Mouse (Mus musculus) MEL (cell line): Measurements from ENCODE around the gene Hnrnpl. TPM values are rescaled to one million over a fixed set of nuclear protein-coding genes. Genes with fewer than 3 reads are reported as not detected.

ENCODE experiments used
- DNase-seq: peaks from one replicate; pipeline ENCODE4 v3.0.0; 2011; ENCODE audit warnings: low read depth, low spot score
- H3K27ac ChIP-seq: 2 replicates; pipeline ENCODE4 v1.5.1; 2012; ENCODE audit warnings: low read depth, mild to moderate bottlenecking, control low read depth, low read length, moderate library complexity; ENCODE audit not compliant: control insufficient read depth
- H3K27me3 ChIP-seq, 2 experiments: fragments of 150-350 bp in 1 of 2; sonication (generic) in 1 of 2; 2 replicates each; pipeline ENCODE4 v1.6.1; 2012; ENCODE audit warnings: low read length in 2 of 2, mild to moderate bottlenecking in 2 of 2, improper control_type of control experiment in 1 of 2, moderate library complexity in 1 of 2; ENCODE audit not compliant: insufficient read depth in 2 of 2, control insufficient read depth in 1 of 2
- H3K36me3 ChIP-seq, 2 experiments: 2 replicates each; pipeline ENCODE4 v1.6.1; 2012 to 2014; ENCODE audit warnings: low read length in 2 of 2, improper control_type of control experiment in 1 of 2, inconsistent platforms in 1 of 2, mild to moderate bottlenecking in 1 of 2; ENCODE audit not compliant: insufficient read depth in 2 of 2, control insufficient read depth in 1 of 2
- H3K4me1 ChIP-seq, 2 experiments: fragments of 150-350 bp in 1 of 2; sonication (generic) in 1 of 2; 2 replicates each; pipeline ENCODE4 v1.6.1; 2012; ENCODE audit warnings: low read length in 2 of 2, improper control_type of control experiment in 1 of 2, mild to moderate bottlenecking in 1 of 2; ENCODE audit not compliant: insufficient read depth in 2 of 2, control insufficient read depth in 1 of 2
- H3K4me3 ChIP-seq, 2 experiments: fragments of 150-350 bp in 1 of 2; sonication (generic) in 1 of 2; 2 replicates each; pipeline ENCODE4 v1.5.1; 2012; ENCODE audit warnings: low read depth in 2 of 2, low read length in 2 of 2, mild to moderate bottlenecking in 2 of 2, moderate library complexity in 2 of 2, control low read depth in 1 of 2, improper control_type of control experiment in 1 of 2; ENCODE audit not compliant: control insufficient read depth in 1 of 2, insufficient read depth in 1 of 2
- H3K79me2 ChIP-seq: 2 replicates; pipeline ENCODE4 v1.6.1; 2012; ENCODE audit warnings: mild to moderate bottlenecking, low read length, moderate library complexity; ENCODE audit not compliant: control insufficient read depth, poor library complexity, insufficient read depth
- H3K9ac ChIP-seq: 2 replicates; pipeline ENCODE4 v1.6.1; 2012; ENCODE audit warnings: low read depth, mild to moderate bottlenecking, control low read depth, low read length, moderate library complexity; ENCODE audit not compliant: control insufficient read depth, poor library complexity, severe bottlenecking
- H3K9me3 ChIP-seq: fragments of 150-350 bp; sonication (generic); replicated peaks from 2 replicates; pipeline ENCODE4 v1.6.1; 2012; ENCODE audit warnings: mild to moderate bottlenecking, low read length, improper control_type of control experiment, moderate library complexity; ENCODE audit not compliant: insufficient read depth
- BHLHE40 ChIP-seq: IDR thresholded peaks from 2 replicates; pipeline ENCODE4 v1.6.1; 2012; ENCODE audit warnings: low read depth, mild to moderate bottlenecking, inconsistent platforms, low read length, improper control_type of control experiment, borderline replicate concordance
- CTCF ChIP-seq, 3 experiments: IDR thresholded peaks in 2 of 3; conservative IDR thresholded peaks in 1 of 3; 2 replicates each; pipeline ENCODE4 v1.5.1; 2011 to 2012; ENCODE audit warnings: low read length in 3 of 3, low read depth in 2 of 3, mild to moderate bottlenecking in 2 of 3, improper control_type of control experiment in 1 of 3, inconsistent platforms in 1 of 3, mixed read lengths in 1 of 3, moderate library complexity in 1 of 3; ENCODE audit not compliant: control insufficient read depth in 1 of 3, insufficient read depth in 1 of 3, poor library complexity in 1 of 3, severe bottlenecking in 1 of 3
- EP300 ChIP-seq, 2 experiments: IDR thresholded peaks; 2 replicates each; pipeline ENCODE4 v1.6.1; 2011; ENCODE audit warnings: improper control_type of control experiment in 2 of 2, low read length in 2 of 2, low read depth in 1 of 2, mild to moderate bottlenecking in 1 of 2
- ETS1 ChIP-seq: IDR thresholded peaks from 2 replicates; pipeline ENCODE4 v1.6.1; 2012; ENCODE audit warnings: low read depth, mild to moderate bottlenecking, inconsistent platforms, low read length, improper control_type of control experiment, moderate library complexity
- GABPA ChIP-seq: IDR thresholded peaks from 2 replicates; pipeline ENCODE4 v1.6.1; 2012; ENCODE audit warnings: low read depth, mild to moderate bottlenecking, inconsistent platforms, low read length, improper control_type of control experiment, moderate library complexity
- GATA1 ChIP-seq: IDR thresholded peaks from 2 replicates; pipeline ENCODE4 v1.6.1; 2011; ENCODE audit warnings: low read depth, low read length, improper control_type of control experiment
- HCFC1 ChIP-seq: IDR thresholded peaks from 2 replicates; pipeline ENCODE4 v1.6.1; 2012; ENCODE audit warnings: low read depth, mild to moderate bottlenecking, inconsistent platforms, low read length, improper control_type of control experiment, moderate library complexity
- JUND ChIP-seq: IDR thresholded peaks from 2 replicates; pipeline ENCODE4 v1.6.1; 2011; ENCODE audit warnings: low read depth, mild to moderate bottlenecking, improper control_type of control experiment, low read length
- MAFK ChIP-seq: IDR thresholded peaks from 2 replicates; pipeline ENCODE4 v1.6.1; 2011; ENCODE audit warnings: low read depth, mild to moderate bottlenecking, low read length, improper control_type of control experiment, borderline replicate concordance
- MAZ ChIP-seq: IDR thresholded peaks from 2 replicates; pipeline ENCODE4 v1.6.1; 2012; ENCODE audit warnings: low read depth, mild to moderate bottlenecking, inconsistent platforms, low read length, improper control_type of control experiment
- MYB ChIP-seq: IDR thresholded peaks from 2 replicates; pipeline ENCODE4 v1.6.1; 2011; ENCODE audit warnings: mild to moderate bottlenecking, low read depth, low read length, improper control_type of control experiment
- NELFE ChIP-seq: IDR thresholded peaks from 2 replicates; pipeline ENCODE4 v1.6.1; 2011; ENCODE audit warnings: low read depth, low read length, improper control_type of control experiment
- POLR2A ChIP-seq, 2 experiments: IDR thresholded peaks; 2 replicates each; pipeline ENCODE4 v1.6.1; 2011 to 2012; ENCODE audit warnings: low read length in 2 of 2, mild to moderate bottlenecking in 2 of 2, control low read depth in 1 of 2, improper control_type of control experiment in 1 of 2, low read depth in 1 of 2, moderate library complexity in 1 of 2; ENCODE audit not compliant: control insufficient read depth in 1 of 2, insufficient read depth in 1 of 2, poor library complexity in 1 of 2
- POLR2AphosphoS2 ChIP-seq: IDR thresholded peaks from 2 replicates; pipeline ENCODE4 v1.6.1; 2011; ENCODE audit warnings: low read length, improper control_type of control experiment
- POLR2AphosphoS5 ChIP-seq: IDR thresholded peaks from 2 replicates; pipeline ENCODE4 v1.6.1; 2012; ENCODE audit warnings: low read depth, borderline replicate concordance, mild to moderate bottlenecking, inconsistent platforms, low read length, moderate library complexity, mixed read lengths
- RAD21 ChIP-seq: IDR thresholded peaks from 2 replicates; pipeline ENCODE4 v1.6.1; 2011; ENCODE audit warnings: mild to moderate bottlenecking, low read depth, low read length, improper control_type of control experiment
- RCOR1 ChIP-seq: IDR thresholded peaks from 2 replicates; pipeline ENCODE4 v1.6.1; 2012; ENCODE audit warnings: low read depth, mild to moderate bottlenecking, inconsistent platforms, low read length, improper control_type of control experiment
- SIN3A ChIP-seq: IDR thresholded peaks from 2 replicates; pipeline ENCODE4 v1.6.1; 2012; ENCODE audit warnings: low read length, improper control_type of control experiment, inconsistent platforms
- SMC3 ChIP-seq: IDR thresholded peaks from 2 replicates; pipeline ENCODE4 v1.6.1; 2011; ENCODE audit warnings: low read depth, low read length, improper control_type of control experiment
- TAL1 ChIP-seq: IDR thresholded peaks from 2 replicates; pipeline ENCODE4 v1.6.1; 2012; ENCODE audit warnings: mild to moderate bottlenecking, inconsistent platforms, low read length, moderate library complexity, mixed read lengths
- TCF12 ChIP-seq: IDR thresholded peaks from 2 replicates; pipeline ENCODE4 v1.6.1; 2014; ENCODE audit warnings: low read depth, mild to moderate bottlenecking, inconsistent platforms, low read length, improper control_type of control experiment, moderate library complexity
- USF1 ChIP-seq: IDR thresholded peaks from 2 replicates; pipeline ENCODE4 v1.6.1; 2014; ENCODE audit warnings: low read depth, mild to moderate bottlenecking, inconsistent platforms, low read length, improper control_type of control experiment, moderate library complexity
- ZC3H11A ChIP-seq: IDR thresholded peaks from 2 replicates; pipeline ENCODE4 v1.6.1; 2012; ENCODE audit warnings: low read depth, mild to moderate bottlenecking, inconsistent platforms, low read length, improper control_type of control experiment
- polyA plus RNA-seq, 2 experiments: library from polyadenylated mRNA; stranded (reverse) in 1 of 2; unstranded in 1 of 2; fragments of >175 nt in 1 of 2; fragments of >200 nt in 1 of 2; gene quantifications; 2 replicates each; pipeline versions ENCODE4 v1.2.1 to v1.2.4; 2012; ENCODE audit warnings: low replicate concordance in 2 of 2, low read depth in 1 of 2; ENCODE audit not compliant: insufficient read length in 2 of 2, insufficient read depth in 1 of 2, missing spikeins in 1 of 2
- total RNA-seq: library from RNA; depleted of rRNA; stranded (reverse); fragments of 300-350 nt; gene quantifications from 2 replicates; pipeline ENCODE4 v1.2.3, GENCODE M21; 2012

Gene Hnrnpl
- total and polyA plus RNA-seq, 3 experiments = 246 to 1,095 (median 684) TPM

DNA sequence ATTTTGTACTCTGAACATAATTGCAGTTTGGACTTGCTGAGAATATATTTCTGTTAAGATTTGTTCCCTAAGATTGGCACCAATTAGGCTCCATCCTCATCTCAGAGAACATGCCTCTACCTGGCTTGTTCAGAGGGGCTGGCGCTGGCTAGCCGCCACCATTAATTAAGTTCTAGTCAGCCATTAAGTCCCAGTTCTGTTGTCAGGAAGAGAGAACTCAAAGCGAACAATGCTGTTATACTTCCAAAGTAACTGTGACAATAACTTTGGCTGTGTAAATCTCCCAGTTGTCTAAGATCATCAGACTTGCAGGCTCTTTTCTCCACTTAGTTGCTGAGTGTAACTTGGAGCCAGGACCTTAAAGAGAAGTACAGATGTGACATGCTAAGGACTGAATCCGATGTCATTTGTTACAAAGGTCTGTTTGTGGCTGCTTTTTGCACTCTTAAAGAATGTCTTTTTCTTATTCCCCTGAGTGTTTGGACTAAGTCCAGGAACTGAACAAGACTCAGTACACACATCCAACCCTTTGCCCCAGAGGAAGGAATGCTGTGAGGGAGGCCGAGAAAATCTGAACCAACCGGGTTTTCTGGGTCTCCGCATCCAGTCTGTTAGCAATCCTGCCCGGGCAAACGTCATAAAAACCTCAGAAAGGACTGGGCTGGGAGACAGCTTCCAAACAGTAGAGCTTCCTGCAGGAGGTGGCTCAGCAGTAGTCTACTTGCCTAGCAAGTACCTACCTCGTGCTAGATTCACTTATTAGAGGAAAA is 6.3 kb upstream of the Hnrnpl start:
- Histone ChIP-seq H3K27ac (peak overlapping the region; percentile 72), H3K9ac (peak overlapping the region; percentile 44), H3K27me3 (no peaks in the 10 kb centered on the region), H3K36me3 (peaks cover 0 to 22% of the 10 kb centered on the region in 2 experiments; a peak in 2 of 4 replicates), H3K4me1 (peaks cover 18 to 19% of the 10 kb centered on the region in 2 experiments), H3K79me2 (peaks cover under 1% of the 10 kb centered on the region; the same call in 1 of the 2 replicates), H3K4me3 (0 out of 4 replicates have a peak overlapping the region, but pooled peaks of 1 of the 2 experiments have one; percentile 4), H3K9me3 (no peaks in the 10 kb centered on the region)
- no peak for DNase-seq
- no peak for TF ChIP-seq GATA1
- no peak for TF ChIP-seq JUND
- TF ChIP-seq MYB = no peak
- TF ChIP-seq NELFE = no peak
- no peak for TF ChIP-seq HCFC1
- no peak for TF ChIP-seq POLR2AphosphoS2
- TF ChIP-seq USF1 = no peak
- TF ChIP-seq RAD21 = no peak
- TF ChIP-seq CTCF (IDR thresholded peaks at IDR 0.05 in 2 of 3, conservative IDR thresholded peaks at IDR 0.05 in 1 of 3; ENCODE audit: control insufficient read depth in 1 of 3, insufficient read depth in 1 of 3, low read depth in 2 of 3, low read length in 3 of 3, poor library complexity in 1 of 3, severe bottlenecking in 1 of 3) = no peak

DNA sequence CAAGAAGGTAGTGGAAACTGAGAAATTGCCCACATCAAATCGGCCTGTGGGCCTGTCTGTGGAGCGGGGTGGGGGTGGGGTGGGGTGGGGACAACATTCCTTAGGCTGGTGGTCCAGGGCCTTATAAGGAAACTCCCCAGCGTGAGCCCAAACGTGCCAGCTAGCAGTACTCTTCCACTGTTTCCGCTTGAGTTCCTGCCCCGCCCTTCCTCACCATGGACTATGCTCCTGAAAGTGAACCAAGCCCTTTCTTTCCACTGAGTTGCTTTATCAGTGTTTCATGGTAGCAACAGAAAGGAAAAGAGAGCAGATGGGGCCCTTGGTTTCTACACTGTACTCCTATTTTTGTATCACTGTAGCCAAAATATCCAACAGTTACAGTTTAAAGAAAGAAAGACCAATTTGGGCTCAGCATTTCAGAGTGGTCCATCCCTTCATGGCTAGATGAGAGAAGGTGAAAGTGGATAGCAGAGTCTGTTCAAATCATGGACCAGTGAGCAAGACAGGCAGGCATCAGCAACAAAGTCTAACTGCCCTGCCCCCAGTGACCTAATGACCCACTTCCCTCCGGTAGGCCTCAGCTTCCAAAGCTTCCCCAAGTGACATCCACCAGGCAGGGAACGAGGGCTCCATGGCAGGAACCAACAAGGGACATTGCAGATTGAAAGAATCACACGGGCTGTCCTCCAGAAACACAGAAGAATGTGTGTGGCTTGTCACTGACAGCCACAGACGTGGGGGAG is 5.3 kb upstream of the Hnrnpl start:
- H3K79me2 ChIP-seq = no peaks in the 10 kb centered on the region; the same call in 1 of the 2 replicates
- no peaks in the 10 kb centered on the region for H3K27me3 ChIP-seq
- peak overlapping the region; percentile 44 for H3K9ac ChIP-seq
- peak; percentile 75 for DNase-seq
- H3K36me3 ChIP-seq = peaks cover 0 to 24% of the 10 kb centered on the region in 2 experiments; a peak in 2 of 4 replicates
- TF ChIP-seq TCF12 (peak; percentile 8; the same call in 1 of the 2 replicates), SIN3A (0 out of 2 replicates have a peak, but pooled peaks have one; percentile 16), SMC3 (no peak), GATA1 (peak; percentile 50; the same call in 1 of the 2 replicates), MAFK (no peak), NELFE (0 out of 2 replicates have a peak, but pooled peaks have one; percentile 31), BHLHE40 (peak; percentile 74), CTCF (IDR thresholded peaks at IDR 0.05 in 2 of 3, conservative IDR thresholded peaks at IDR 0.05 in 1 of 3; ENCODE audit: control insufficient read depth in 1 of 3, insufficient read depth in 1 of 3, low read depth in 2 of 3, low read length in 3 of 3, poor library complexity in 1 of 3, severe bottlenecking in 1 of 3) (no peak), MAZ (0 out of 2 replicates have a peak, but pooled peaks have one; percentile 28), GABPA (no peak), EP300 (IDR thresholded peaks at IDR 0.05; ENCODE audit: low read depth in 1 of 2, low read length in 2 of 2) (peak; percentile 25 to 44; a peak in 1 of 4 replicates), MYB (no peak), ZC3H11A (no peak), TAL1 (peak; percentile 25; the same call in 1 of the 2 replicates), ETS1 (peak; percentile 36; the same call in 1 of the 2 replicates), POLR2AphosphoS5 (no peak), HCFC1 (0 out of 2 replicates have a peak, but pooled peaks have one; percentile 16), RCOR1 (no peak), POLR2A (IDR thresholded peaks at IDR 0.05; ENCODE audit: control insufficient read depth in 1 of 2, insufficient read depth in 1 of 2, low read depth in 1 of 2, low read length in 2 of 2, poor library complexity in 1 of 2) (0 out of 4 replicates have a peak, but pooled peaks of 1 of the 2 experiments have one; percentile 31)
- no peak overlapping the region for H3K4me3 ChIP-seq
- peaks cover 18 to 24% of the 10 kb centered on the region in 2 experiments for H3K4me1 ChIP-seq
- H3K27ac ChIP-seq = peak overlapping the region; percentile 72
- no peaks in the 10 kb centered on the region for H3K9me3 ChIP-seq
